In the genomic region with DNA sequence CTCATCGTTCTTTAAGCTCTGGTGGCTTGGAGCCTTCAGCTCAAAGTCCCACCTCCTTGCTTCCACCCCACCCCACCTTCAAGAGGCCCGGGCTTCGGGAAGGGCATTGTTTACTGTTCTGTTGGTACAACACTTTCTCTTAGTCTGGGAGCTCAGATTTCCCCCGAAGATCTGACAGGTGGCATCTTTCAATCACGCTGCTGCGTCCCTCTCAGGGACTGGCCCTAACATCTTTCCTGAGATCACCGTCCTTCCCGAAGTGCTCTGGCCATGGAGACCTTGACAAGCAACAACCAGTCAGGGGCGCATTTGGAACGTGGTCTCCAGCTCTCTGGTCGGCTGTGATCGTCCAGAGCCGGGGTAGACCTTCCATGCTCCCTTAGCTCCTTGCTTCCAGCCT, we compare ENCODE assay signal across 31 mouse cellular contexts. TPM values are rescaled to one million over a fixed set of nuclear protein-coding genes. Genes with fewer than 3 reads are reported as not detected.
DNase-seq lines count a peak whose midpoint lies in the region; ATAC-seq lines count a peak whose summit lies in the region.
"Had no signal": no experiment of that assay in that cellular context is flagged by ENCODE, and none has a peak within 500 bp of the region (broad histone marks: within the 10 kb centered on the region; RNA-seq: fewer than 3 reads in every experiment).

A gene (minus strand): TSS at position 101 of the 400 bp plus-strand sequence.

- peaks cover 9% of the 10 kb centered on the region for H3K4me1 ChIP-seq in heart, embryonic 11.5 days (ENCODE audit: control insufficient read depth, insufficient read depth, low read length)
- peaks cover 74% of the 10 kb centered on the region for H3K4me1 ChIP-seq in megakaryocyte, embryonic 14.5 days

- H3K4me2 ChIP-seq in heart, embryonic 11.5 days = no peak within 1 kb of the TSS
- H3K4me2 ChIP-seq: forebrain, embryonic 13.5 days; heart, embryonic 15.5 days; hindbrain, embryonic 12.5 days; limb, embryonic 12.5 days; liver, embryonic 11.5 days; midbrain, embryonic 12.5 days had no signal

- no peaks in the 10 kb centered on the region for H3K27me3 ChIP-seq in heart, embryonic 11.5 days (ENCODE audit: control insufficient read depth, insufficient read depth, low read length)
- peaks cover 19% of the 10 kb centered on the region for H3K27me3 ChIP-seq in megakaryocyte, embryonic 14.5 days (replicated peaks)

- no peaks in the 10 kb centered on the region for H3K9me3 ChIP-seq in heart, embryonic 11.5 days (replicated peaks; ENCODE audit: control insufficient read depth, low read length)
- H3K9me3 ChIP-seq in megakaryocyte, embryonic 14.5 days = peaks cover 11% of the 10 kb centered on the region; the same call in 1 of the 2 replicates
- H3K9me3 ChIP-seq: forebrain, embryonic 13.5 days; heart, embryonic 15.5 days; hindbrain, embryonic 12.5 days; limb, embryonic 12.5 days; midbrain, embryonic 12.5 days had no signal

- no peak for ATAC-seq in heart, embryonic 11.5 days (replicated peaks; ENCODE audit: insufficient number of reproducible peaks, low FRiP score, low TSS enrichment)
- ATAC-seq in megakaryocyte, adult 5-6 weeks (ENCODE audit: poor library complexity, severe bottlenecking) = no peak
- ATAC-seq: CD4-positive, CD25-positive, alpha-beta regulatory T cell, adult 4 months; forebrain, embryonic 13.5 days; liver, postnatal 0 days; lung, postnatal 0 days; Patski had no signal

- peak within 1 kb of the TSS; percentile 57 for H3K27ac ChIP-seq in heart, embryonic 11.5 days (ENCODE audit: low read depth, low read length)
- H3K27ac ChIP-seq: forebrain, embryonic 13.5 days; heart, embryonic 15.5 days; hindbrain, embryonic 12.5 days; layer of hippocampus, adult 2 months; limb, embryonic 12.5 days; macrophage; midbrain, embryonic 12.5 days; stomach, postnatal 0 days had no signal

- H3K36me3 ChIP-seq in heart, embryonic 11.5 days (ENCODE audit: control insufficient read depth, insufficient read depth, low read length) = no peaks in the 10 kb centered on the region
- peaks cover 3% of the 10 kb centered on the region for H3K36me3 ChIP-seq in megakaryocyte, embryonic 14.5 days (replicated peaks; ENCODE audit: low read length)
- H3K36me3 ChIP-seq: heart, embryonic 15.5 days; hindbrain, embryonic 12.5 days; limb, embryonic 12.5 days; midbrain, embryonic 12.5 days had no signal

- no peak within 1 kb of the TSS for H3K4me3 ChIP-seq in heart, embryonic 11.5 days (ENCODE audit: low read depth, low read length)
- H3K4me3 ChIP-seq in megakaryocyte, embryonic 14.5 days (replicated peaks) = peak within 1 kb of the TSS; percentile 46
- H3K4me3 ChIP-seq: forebrain, embryonic 13.5 days; heart, embryonic 15.5 days; hindbrain, embryonic 12.5 days; layer of hippocampus, adult 2 months; limb, embryonic 12.5 days; midbrain, embryonic 12.5 days had no signal

- DNase-seq in heart, postnatal 4 days = no peak
- DNase-seq in gastrocnemius, postnatal 14 days = no peak
- no peak for DNase-seq in Muller cell, postnatal 12 days (ENCODE audit: inconsistent ontology term)
- DNase-seq in urinary bladder, postnatal 14 days (ENCODE audit: low spot score) = no peak
- DNase-seq: adrenal gland, adult 2 months; cerebellum, adult 11-12 months; cerebellum, postnatal 10 days; heart, adult 11 months; kidney, adult 18-20 months; kidney, postnatal 14 days; liver, postnatal 0 days; thymus, adult 2 months; thymus, postnatal 4 days had no signal

- no peak within 1 kb of the TSS for H3K9ac ChIP-seq in heart, embryonic 11.5 days (ENCODE audit: low read depth, low read length)
- H3K9ac ChIP-seq: forebrain, embryonic 13.5 days; heart, embryonic 15.5 days; hindbrain, embryonic 12.5 days; limb, embryonic 12.5 days; liver, postnatal 0 days; midbrain, embryonic 12.5 days had no signal

- WGBS in heart, embryonic 11.5 days (ENCODE audit: insufficient replicate concordance) = 51% methylated on average over 13 of the region's 13 CpGs

- intact Hi-C loops in gastrocnemius, postnatal 14 days (cut with DNase I; ENCODE audit: low total_unique reads) = no loop called here

RNA-seq across cellular contexts. Expression of the gene that starts here (rescaled TPM):
- 0.37 and 0.49 TPM in 2 replicates for polyA plus RNA-seq in heart, embryonic 11.5 days (2014; fragmentation: Nextera tagmentation; extraction: Ambion mirVana)
- under 1 TPM; 0.14 TPM for total RNA-seq in heart, postnatal 4 days (2021)
- 0.07 TPM in 1 of 2 replicates, not detected in the other for polyA plus RNA-seq in megakaryocyte, embryonic 14.5 days (2012; ENCODE audit: insufficient read depth, low replicate concordance)
- not detected in 2 replicates for total RNA-seq in megakaryocyte, adult 5-6 weeks (2015)
- not detected in 2 replicates for total RNA-seq in megakaryocyte, adult 5-6 weeks (2017)
- 100 to 1,000 TPM in 1 of 2 experiments, 10 to 100 TPM in 1; 95.9 to 120 TPM for total RNA-seq in gastrocnemius, postnatal 14 days (2021)
- total RNA-seq: adrenal gland, adult 2 months; layer of hippocampus, adult 2 months; layer of hippocampus, postnatal 25 days; monocyte, adult 5-6 weeks; neutrophil, adult 5-6 weeks had no signal
- polyA plus RNA-seq: adrenal gland, adult 2 months; CD4-positive, CD25-positive, alpha-beta regulatory T cell, adult 4 months; hindbrain, embryonic 12.5 days; macrophage; Patski; stomach, postnatal 0 days had no signal

Comparison
In these comparisons a context has a peak if more than half of its experiments do, and no peak if none do; other contexts are left out.
1. RNA of the gene that starts here (total RNA-seq): 95.9 to 120 TPM in gastrocnemius, postnatal 14 days; 0.14 TPM in heart, postnatal 4 days and not detected in megakaryocyte, adult 5-6 weeks; every median in the first group is over 10 times any median in the second.